Mouse (Mus musculus): Measurements from ENCODE around the gene Numb.

The Numb gene

DNA sequence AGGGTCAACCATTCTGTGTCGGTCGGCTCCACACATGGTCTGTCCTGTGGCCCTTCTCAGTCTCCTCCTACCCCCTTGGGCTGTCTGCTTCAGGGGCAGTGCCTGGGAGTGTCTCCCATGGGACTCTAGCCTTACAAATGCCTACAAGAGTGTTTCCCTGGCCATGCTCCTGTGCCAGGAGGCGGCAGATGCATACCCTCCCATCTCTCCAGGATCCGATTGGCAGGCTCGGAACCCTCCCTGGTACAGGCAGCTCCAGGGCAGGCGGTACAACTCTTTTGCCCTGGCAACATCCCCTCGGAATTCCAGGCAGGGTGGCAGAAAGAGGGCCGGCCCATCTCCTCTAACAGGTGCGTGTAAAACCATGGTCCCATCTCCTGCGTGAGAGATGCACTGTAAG, 139.1 kb downstream of the Numb start:
- DNase-seq (ENCODE audit: low spot score in 2 of 2), result no peak

DNA sequence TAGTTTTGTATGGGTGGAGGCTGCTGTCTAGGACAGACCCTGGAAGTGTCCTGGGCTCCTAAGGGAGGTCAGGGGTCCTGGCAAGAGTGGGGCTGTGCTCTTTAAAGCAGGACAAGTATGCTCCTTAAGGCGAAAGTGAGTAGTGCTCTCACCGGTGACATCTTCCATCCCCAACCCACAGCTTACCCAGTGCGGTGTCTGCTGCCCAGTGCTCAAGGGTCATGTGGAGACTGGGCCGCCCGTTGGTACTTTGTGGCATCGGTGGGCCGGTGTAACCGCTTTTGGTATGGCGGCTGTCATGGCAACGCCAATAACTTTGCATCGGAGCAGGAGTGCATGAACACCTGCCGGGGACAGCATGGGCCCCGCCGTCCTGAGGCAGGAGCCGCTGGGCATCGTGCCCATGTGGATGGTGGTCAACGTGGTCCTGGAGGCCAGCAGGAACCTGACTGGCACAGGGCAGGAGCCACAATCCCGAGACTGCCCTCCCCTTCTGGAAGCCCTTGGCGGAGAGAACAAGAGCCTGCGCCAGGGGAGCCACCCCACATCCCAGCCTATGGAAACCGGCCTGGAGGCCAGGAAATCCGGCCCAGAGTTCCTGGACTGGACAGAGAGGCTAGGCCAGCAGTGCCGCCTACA, 140.0 kb downstream of the Numb start:
- DNase-seq (ENCODE audit: low spot score in 2 of 2), result no peak

DNA sequence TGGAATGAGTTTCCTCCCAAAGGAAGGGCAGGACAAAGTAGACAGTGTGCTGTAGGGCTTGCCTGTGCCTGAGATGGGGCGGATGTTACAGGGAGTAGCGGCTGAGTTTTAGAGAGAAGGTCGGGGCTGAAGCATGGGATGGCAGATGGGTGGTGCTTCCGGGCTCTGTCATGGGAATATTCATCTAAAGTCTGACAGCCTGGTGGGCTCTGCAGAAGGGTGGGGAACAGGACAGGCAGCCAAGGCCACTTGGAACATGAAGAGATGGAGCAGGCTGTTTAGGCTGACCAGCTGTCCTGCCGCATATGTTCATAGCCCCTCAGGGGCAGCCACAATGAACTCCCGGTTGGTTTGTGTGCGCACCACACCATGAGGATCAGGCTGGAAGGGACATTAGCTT, 140.5 kb downstream of the Numb start:
- no peak for DNase-seq (ENCODE audit: low spot score in 2 of 2)

DNA sequence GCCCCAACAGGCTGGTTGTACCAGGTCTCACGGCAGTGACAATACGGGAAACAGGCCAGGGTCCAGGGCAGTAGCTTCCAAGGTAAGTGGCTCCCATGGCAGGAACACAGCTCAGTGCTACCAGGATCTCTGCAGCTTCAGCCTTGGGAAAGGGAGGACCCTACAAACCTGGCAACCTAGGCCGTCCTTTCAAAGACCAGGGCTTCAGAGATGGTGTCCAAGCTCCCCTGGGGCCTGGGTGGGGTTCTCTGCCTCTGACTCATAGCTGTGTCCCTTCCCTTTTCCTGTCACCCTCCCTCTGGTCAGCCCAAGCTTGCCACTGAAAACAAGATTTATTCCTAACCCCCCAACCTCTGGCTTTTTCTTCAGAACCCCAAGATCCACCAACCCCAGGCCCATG, 141.6 kb downstream of the Numb start:
- DNase-seq (ENCODE audit: low spot score in 2 of 2), result no peak

DNA sequence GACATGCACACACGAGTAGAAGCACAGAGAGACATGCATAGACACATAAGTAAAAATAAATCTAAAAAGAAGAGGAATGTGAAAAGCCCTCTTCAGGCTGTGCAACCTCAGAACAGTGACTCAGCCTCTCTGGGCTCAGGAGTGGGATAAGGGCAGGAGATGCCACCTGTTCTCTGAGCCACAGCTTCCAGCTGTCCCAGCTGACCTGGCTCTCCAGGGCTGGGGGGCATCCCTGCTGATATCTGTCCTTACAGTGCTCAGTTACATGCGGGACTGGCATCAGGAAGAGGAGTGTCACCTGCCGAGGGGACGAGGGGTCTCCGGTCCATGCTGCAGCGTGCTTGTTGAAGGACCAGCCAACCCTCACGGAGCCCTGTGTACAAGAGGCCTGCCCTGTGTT, 145.0 kb downstream of the Numb start:
- no peak for DNase-seq (ENCODE audit: low spot score in 2 of 2)

DNA sequence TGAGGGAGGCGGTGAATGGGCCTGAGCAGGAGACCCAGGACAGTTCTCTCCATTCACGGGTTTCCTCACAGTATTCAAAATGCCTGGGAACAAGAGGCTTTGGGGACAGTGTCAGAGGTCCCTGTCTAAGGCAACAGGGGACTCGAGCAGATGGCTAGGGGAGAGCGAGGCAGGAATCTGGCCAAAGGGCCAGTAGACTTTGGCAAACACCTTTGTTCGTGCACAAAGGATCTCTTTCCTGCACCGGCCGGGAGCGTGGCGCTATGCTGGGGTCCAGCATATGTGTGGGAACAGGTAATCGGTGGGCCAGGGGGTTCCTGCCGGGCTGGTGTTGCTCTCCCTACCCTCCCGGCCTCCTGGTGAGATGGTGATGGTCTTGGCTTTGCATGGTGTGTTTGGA, 146.1 kb downstream of the Numb start:
- DNase-seq (ENCODE audit: low spot score in 2 of 2), result no peak

DNA sequence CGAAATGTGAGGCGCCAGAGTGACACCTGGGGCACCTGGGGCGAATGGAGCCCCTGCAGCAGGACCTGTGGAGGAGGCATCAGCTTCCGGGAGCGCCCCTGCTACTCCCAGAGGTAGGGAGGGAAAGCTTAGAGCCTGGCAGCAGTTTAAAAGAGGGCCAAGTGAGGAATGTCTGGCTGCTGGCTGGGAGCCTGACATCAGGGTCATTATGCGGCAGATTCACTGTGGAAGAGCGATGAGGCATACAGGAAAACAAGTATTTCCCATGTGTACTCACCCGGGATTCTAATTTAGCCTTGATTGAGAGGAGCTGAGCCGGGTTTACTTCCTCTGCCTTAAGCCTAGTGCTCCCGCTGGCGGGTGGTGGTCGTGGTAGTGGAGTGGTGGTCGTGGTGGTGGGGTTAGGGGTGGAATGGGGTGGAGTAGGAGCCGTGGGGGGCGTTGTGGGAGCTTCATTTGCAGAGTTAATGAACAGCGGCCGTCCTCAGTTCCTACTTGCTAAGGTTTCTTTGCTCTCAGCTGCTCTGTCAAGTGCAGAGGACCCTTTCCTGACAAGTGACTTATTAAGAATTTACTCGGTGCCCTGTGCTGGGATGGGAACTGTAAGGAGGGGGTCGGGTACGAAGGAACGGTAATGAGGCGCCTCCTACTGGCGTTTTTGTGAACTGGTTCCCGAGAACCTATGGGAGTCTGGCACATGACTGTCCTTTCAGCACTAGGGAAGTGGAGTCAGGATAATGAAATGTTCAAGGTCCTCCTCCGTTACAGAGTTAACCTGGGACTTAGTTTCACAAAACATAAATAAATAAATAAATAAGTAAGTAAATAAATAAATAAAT, 151.1 kb downstream of the Numb start:
- peak in 1 of 2 experiments; percentile 45 for DNase-seq (ENCODE audit: low spot score in 2 of 2)

DNA sequence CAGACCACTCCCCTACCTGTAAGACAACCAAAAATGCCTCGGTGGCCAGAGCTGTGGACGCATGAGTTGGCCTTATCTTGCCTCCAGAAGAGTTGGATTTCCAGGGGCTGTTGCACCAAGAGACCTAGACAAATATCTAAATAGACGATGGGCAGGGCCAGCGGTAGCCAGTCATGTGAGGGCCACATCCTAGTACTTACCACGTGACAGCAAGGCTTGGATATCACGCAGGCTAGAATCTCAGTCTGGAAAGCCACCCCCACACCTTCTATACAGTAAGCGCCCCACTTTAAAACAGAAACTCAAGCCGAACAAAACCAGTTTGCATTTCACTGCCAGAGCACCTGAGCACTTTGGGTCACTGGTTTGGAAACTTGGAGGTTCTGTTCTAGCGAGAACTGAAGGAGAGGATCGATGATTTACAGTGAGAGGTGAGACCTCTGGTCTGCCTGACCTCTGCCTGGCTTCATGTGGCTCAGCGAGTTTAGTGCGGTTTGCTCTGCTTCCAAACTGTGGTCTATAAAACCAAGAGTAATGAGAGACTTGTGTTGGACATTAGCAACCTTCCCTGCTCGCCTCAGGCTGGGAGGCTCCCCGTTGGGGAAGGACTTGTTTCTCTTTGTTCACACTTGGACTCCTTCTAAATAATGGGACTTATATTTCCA, 153.4 kb downstream of the Numb start:
- DNase-seq (ENCODE audit: low spot score in 2 of 2), result no peak

DNA sequence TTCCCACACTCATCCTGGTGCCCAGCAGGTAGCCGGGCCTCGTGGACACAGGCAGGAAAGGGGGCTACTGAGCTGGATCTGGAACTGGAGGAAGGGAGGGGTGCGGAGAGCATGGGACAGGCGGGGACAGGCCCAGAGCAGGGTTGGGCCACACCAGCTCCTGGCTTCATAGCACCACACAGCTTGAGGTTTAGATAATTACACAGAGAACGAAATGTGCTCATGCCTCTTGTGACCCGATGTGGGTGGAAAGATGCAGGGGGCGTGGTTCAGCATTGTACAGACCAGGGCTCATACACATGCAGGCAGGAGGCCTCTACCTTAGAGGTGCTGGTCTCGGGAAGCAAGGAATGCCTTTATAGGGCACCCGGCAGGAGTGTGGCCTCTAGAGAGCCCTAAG, 153.9 kb downstream of the Numb start:
- DNase-seq (ENCODE audit: low spot score in 2 of 2), result no peak

DNA sequence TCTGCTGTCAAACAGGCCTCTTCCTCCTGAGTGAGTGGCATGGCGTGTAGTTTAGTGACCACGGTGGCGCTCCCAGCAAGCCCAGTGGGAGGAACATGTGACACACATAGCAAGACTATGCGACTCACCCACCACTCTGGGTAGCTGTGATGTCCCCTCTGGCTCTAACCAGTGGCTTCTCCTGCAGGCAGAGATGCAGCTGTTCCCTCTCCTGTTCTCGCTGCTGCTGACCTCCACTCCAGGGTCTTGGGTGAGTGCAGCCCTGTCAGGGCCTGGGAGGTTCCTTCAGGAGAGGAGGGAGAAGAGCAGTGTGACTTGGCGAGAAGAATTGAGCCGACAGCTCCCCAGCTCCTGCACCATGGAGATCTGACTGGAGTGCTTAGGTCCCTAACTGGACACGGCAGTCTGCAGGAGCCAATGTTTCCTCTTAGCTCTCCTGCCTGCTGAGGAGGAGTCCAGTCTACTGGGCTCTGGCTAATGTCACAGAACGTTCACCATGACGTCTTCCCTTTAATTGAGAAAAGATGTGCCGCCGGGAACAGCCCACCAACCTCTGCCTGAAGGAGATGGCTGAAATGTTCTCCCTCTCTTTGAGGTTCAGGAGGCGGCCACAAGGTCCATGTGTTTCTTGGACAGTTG, 155.7 kb downstream of the Numb start:
- no peak for DNase-seq (ENCODE audit: low spot score in 2 of 2)

DNA sequence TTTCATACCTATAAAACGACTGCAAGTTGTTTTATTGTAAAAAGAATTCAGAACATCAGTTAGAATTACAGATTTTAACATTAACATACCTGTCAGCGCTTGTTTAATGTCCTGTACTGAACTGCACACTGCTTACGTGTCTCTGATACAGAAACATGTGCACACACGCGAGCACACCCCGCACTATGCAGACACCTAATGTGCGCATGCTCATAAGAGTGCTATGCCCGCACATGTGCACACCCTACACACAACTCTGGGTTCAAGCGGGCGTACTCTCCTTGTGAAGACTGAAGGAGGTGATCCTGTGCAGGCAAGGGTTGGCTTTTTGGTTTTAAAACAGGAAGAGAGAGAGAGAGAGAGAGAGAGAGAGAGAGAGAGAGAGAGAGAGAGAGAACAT, 157.2 kb downstream of the Numb start:
- no peak for DNase-seq (ENCODE audit: low spot score in 2 of 2)

DNA sequence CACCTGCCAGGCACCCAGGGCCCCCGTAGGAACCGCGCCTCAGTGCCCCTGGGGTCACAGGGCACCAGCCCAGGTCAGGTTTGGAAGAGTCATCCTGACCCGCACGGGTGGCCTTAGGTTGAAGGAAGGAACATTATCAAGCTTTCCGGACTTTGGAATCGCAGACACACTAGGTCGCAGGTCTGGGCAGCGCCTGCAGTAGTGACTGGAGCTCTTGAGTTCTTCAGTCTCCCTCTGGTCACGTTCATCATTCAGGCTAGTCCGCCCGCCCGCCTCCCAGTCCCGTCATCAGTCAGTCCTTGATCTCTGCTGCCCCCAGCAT, 157.7 kb downstream of the Numb start:
- DNase-seq (ENCODE audit: low spot score in 2 of 2), result no peak

DNA sequence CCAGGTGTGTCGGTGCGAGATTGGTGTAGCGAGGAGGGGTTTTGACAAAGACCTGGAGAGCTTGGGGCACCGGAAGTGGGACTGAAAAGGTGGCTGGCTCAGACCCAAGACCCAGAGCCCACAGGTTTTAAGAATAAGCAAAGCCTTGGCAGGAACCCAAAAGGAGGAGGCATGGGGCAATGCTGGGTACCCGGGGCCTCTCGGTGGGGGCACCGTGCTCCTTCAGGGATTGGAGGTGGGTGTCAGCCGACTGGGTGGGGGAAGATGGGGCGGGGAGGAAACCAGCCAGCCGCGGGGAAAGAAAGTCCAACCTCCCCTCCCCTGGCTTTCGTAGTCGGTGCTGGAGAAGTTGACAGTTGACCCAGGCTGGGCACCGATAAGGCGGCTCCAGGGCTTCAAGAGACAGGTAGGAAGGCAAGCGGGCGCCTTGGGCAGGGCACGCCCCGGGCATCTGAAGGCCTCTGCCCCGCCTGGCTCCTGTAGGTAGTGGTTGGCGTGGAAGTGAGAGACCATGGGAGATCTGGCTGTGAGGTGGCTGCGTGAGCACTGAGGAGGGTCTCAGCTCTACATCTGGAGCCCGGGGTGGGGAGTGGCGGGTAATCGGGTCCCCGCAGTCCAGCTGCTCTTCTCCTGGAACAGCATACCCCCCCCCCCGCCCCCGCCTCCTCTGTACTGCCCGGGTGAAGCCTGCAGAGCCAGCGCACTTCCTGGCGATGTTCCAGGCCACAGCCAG, 158.3 kb downstream of the Numb start, which contains the start of gene Papln:
Papln (plus strand) TSS at position 324 of the 733 bp plus-strand sequence.
- DNase-seq (ENCODE audit: low spot score in 2 of 2), result no peak

DNA sequence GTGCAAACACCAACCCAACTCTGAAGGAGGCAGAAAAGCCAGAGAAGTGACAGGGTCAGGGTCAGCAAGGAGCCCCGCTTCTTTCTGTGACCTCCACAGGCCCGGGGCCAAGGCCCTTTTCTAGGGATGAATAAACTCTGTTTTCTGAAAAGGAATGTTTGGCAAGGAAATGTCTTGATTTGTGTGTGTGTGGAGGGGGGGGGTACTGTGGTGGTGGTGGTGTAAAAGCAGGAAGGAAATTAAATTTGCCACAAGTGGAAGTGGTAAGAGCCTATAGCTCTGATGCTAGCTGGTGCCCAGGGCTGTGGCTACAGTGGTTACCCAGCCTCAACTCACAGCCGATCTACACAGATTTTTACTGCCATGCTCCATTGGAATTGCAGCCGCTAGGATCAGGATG, 159.0 kb downstream of the Numb start:
- DNase-seq (ENCODE audit: low spot score in 2 of 2), result no peak

DNA sequence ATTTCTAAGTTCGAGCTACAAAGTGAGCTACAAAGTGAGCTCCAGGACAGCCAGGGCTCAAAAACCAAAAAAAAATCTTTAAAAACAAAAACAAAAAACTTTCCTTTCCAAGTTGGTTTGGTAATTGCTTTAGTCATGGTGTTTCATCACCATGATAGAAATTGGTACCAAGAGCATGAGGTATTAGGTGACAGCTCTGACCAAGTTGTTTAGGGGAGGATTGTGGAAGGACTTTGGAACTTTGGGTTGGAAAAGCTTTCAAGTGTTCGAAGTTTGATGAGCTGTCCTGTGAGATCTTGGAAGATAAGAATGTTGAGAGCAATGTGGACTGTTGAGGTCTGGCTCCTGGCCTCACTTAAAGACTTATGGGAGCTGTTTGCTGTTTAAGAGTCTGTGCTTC, 161.5 kb downstream of the Numb start:
- DNase-seq (ENCODE audit: low spot score in 2 of 2), result no peak

DNA sequence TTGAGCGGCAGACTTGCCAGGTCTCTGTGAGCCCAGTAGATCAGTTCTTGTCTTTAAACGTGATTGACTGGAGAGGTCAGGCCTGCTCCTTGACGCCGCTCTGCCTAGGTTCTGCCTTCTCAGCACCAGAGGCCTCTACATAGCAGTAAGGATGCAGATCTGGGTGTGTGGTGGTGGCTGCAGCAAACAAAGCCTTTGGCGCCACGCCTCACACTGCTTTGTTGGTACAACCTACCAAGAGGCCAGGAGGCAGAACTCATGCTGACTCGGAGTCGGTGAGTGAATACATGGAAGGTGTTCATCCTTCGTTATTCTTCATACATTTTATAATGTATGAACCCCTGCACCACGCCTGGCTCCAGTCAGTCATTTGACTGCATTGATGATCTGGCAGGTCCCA, 163.0 kb downstream of the Numb start:
- DNase-seq (ENCODE audit: low spot score in 2 of 2), result no peak

DNA sequence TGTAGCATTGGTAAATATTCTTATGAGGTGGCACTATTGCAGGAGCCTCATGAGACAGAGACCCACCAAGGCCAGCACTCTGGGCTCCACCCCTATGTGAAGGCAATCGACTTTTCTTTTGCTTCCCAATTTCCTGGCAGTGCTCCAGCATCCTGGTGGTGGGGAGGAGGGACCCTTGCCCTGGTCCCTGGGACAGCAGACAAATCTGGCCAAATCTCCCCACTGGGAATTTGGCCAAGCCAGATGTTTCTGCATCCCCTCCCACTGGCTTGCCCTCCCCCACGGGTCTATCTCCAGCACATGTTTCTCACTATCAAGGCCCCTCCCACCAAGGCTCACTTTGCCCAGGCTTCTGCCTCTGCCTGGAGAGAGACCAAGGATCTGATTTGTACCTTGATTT, 169.2 kb downstream of the Numb start:
- DNase-seq (ENCODE audit: low spot score in 2 of 2), result no peak

DNA sequence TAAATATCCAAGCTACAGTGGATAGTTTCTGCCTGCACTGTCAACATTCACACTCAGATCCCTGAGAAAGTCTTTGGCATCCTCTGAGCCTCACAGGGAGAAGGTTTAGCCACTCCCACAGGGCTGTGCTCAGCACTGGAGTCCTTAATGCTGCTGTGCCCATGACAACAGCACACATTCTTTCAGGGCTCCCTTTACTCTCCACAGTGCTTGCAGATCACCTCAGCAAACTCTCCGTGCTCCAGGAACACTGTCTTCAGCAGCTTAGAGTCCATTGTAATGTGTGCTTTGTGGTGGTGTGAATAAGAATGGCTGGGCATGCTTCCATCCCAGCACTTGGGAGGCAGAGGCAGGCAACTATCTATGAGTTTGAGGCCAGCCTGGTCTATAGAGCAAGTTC, 172.5 kb downstream of the Numb start:
- DNase-seq (ENCODE audit: low spot score in 2 of 2), result no peak

Measured in frontal cortex, postnatal 14 days (tissue).